ENCODE assay signal across 8 mouse cellular contexts in genomic region chr3:34662712-34663655, GRCm38 (mm10). TPM values are rescaled to one million over a fixed set of nuclear protein-coding genes. Genes with fewer than 3 reads are reported as not detected.
DNase-seq lines count a peak whose midpoint lies in the region; ATAC-seq and TF ChIP-seq lines count a peak whose summit lies in the region.

No protein-coding gene starts in this region.

- peaks cover 22% of the 10 kb centered on the region for H3K36me3 ChIP-seq in E14TG2a.4 (ENCODE audit: insufficient read depth, low read length)
- H3K36me3 ChIP-seq in forebrain, embryonic 14.5 days (ENCODE audit: control insufficient read depth, insufficient read depth, low read length): no peaks in the 10 kb centered on the region
- H3K36me3 ChIP-seq in liver, embryonic 12.5 days: no peaks in the 10 kb centered on the region

- H3K9me3 ChIP-seq in E14TG2a.4 (ENCODE audit: low read length): no peaks in the 10 kb centered on the region
- no peaks in the 10 kb centered on the region for H3K9me3 ChIP-seq in forebrain, embryonic 14.5 days (replicated peaks; ENCODE audit: control insufficient read depth, low read length)
- H3K9me3 ChIP-seq in liver, embryonic 12.5 days (replicated peaks): no peaks in the 10 kb centered on the region

- H3K4me1 ChIP-seq in E14TG2a.4 (replicated peaks; ENCODE audit: low read depth, low read length): peaks cover 96% of the 10 kb centered on the region
- peaks cover 37% of the 10 kb centered on the region for H3K4me1 ChIP-seq in forebrain, embryonic 14.5 days (ENCODE audit: control insufficient read depth, insufficient read depth, low read length)
- H3K4me1 ChIP-seq in liver, embryonic 12.5 days: peaks cover 9% of the 10 kb centered on the region

- H3K4me3 ChIP-seq in E14TG2a.4 (replicated peaks; ENCODE audit: low read length): peak overlapping the region; percentile 79
- H3K4me3 ChIP-seq in forebrain, embryonic 14.5 days (ENCODE audit: low read depth, low read length): peak overlapping the region; percentile 43
- peak overlapping the region; percentile 35; the same call in 1 of the 2 replicates for H3K4me3 ChIP-seq in liver, embryonic 12.5 days

- DNase-seq in cerebellum, postnatal 25 days: peak; percentile 25 to 33
- DNase-seq in cerebellum, adult 11-12 months: no peak
- peak; percentile 82 for DNase-seq in forebrain, embryonic 14.5 days (ENCODE audit: low spot score)
- no peak for DNase-seq in adrenal gland, postnatal 10 days
- DNase-seq in kidney, adult 8-10 months: no peak
- DNase-seq in spleen, postnatal 10 days (ENCODE audit: low spot score in 2 of 2): no peak

- peaks cover 24% of the 10 kb centered on the region for H3K27me3 ChIP-seq in E14TG2a.4 (ENCODE audit: insufficient read depth, low read length)
- H3K27me3 ChIP-seq in forebrain, embryonic 14.5 days (replicated peaks; ENCODE audit: control insufficient read depth, insufficient read depth, low read length): no peaks in the 10 kb centered on the region
- H3K27me3 ChIP-seq in liver, embryonic 12.5 days (replicated peaks): peaks cover 99% of the 10 kb centered on the region

- peak; percentile 1; the same call in 1 of the 2 replicates for ATAC-seq in forebrain, embryonic 14.5 days
- ATAC-seq in liver, embryonic 12.5 days: no peak

- no peak for TF ChIP-seq CTCF in E14TG2a.4 (conservative IDR thresholded peaks at IDR 0.05; ENCODE audit: low read length)

- peak overlapping the region; percentile 99 for H3K27ac ChIP-seq in forebrain, embryonic 14.5 days (ENCODE audit: low read depth, low read length)
- no peak overlapping the region for H3K27ac ChIP-seq in liver, embryonic 12.5 days

- peak overlapping the region; percentile 81 for H3K9ac ChIP-seq in forebrain, embryonic 14.5 days (ENCODE audit: low read length)
- no peak overlapping the region for H3K9ac ChIP-seq in liver, embryonic 12.5 days

- peak overlapping the region; percentile 90 for H3K4me2 ChIP-seq in forebrain, embryonic 14.5 days (ENCODE audit: low read length)
- H3K4me2 ChIP-seq in liver, embryonic 12.5 days: peak overlapping the region; percentile 45; the same call in 1 of the 2 replicates

- under 1% methylated on average over 53 of the region's 53 CpGs for WGBS in forebrain, embryonic 14.5 days
- under 1% methylated on average over 53 of the region's 53 CpGs for WGBS in liver, embryonic 12.5 days (ENCODE audit: insufficient replicate concordance)

RNA-seq across cellular contexts. Expression of gene Sox2, which starts 12.8 kb away (rescaled TPM):
- polyA plus RNA-seq in forebrain, embryonic 14.5 days (2014; fragmentation: Nextera tagmentation; extraction: Ambion mirVana): 26.6 and 32.0 TPM in 2 replicates
- polyA plus RNA-seq in liver, embryonic 12.5 days (2016; fragmentation: Nextera tagmentation; extraction: Ambion mirVana): not detected in 2 replicates
- under 1 TPM; 0.45 TPM for total RNA-seq in adrenal gland, postnatal 10 days (2021)

Comparison
In these comparisons a context has a peak if more than half of its experiments do, and no peak if none do; other contexts are left out.
1. DNase-seq: peak in cerebellum, postnatal 25 days (2 of 2) and forebrain, embryonic 14.5 days (single experiment); none in cerebellum, adult 11-12 months (single experiment), adrenal gland, postnatal 10 days (single experiment), kidney, adult 8-10 months (0 of 2) and spleen, postnatal 10 days (0 of 2).
2. RNA of gene Sox2, which starts 12.8 kb away (polyA plus RNA-seq): 26.6 to 32.0 TPM in forebrain, embryonic 14.5 days; not detected in liver, embryonic 12.5 days; every median in the first group is over 10 times any median in the second.
3. Peak in every context shown above with its lines, with median percentiles within 50 percentile points of each other: H3K4me3 ChIP-seq.